23 mouse cellular contexts compared by ENCODE assay signal in genomic region chr3:121920769-121921168, GRCm38 (mm10). TPM values are rescaled to one million over a fixed set of nuclear protein-coding genes. Genes with fewer than 3 reads are reported as not detected.
DNase-seq lines count a peak whose midpoint lies in the region; ATAC-seq and TF ChIP-seq lines count a peak whose summit lies in the region.
"Had no signal": no experiment of that assay in that cellular context is flagged by ENCODE, and none has a peak within 500 bp of the region (broad histone marks: within the 10 kb centered on the region; RNA-seq: fewer than 3 reads in every experiment).

No protein-coding gene starts in this region.

- no peaks in the 10 kb centered on the region for H3K4me1 ChIP-seq in embryonic facial prominence, embryonic 14.5 days (ENCODE audit: control insufficient read depth, insufficient read depth, low read length)
- no peaks in the 10 kb centered on the region for H3K4me1 ChIP-seq in embryonic facial prominence, embryonic 10.5 days
- peaks cover 18% of the 10 kb centered on the region for H3K4me1 ChIP-seq in lung, embryonic 15.5 days
- H3K4me1 ChIP-seq in limb, embryonic 14.5 days (ENCODE audit: control insufficient read depth, insufficient read depth, low read length): no peaks in the 10 kb centered on the region
- H3K4me1 ChIP-seq: embryonic facial prominence, embryonic 12.5 days; hindbrain, embryonic 12.5 days; hindbrain, embryonic 15.5 days had no signal

- H3K9me3 ChIP-seq in embryonic facial prominence, embryonic 14.5 days (ENCODE audit: control insufficient read depth, low read length): no peaks in the 10 kb centered on the region
- no peaks in the 10 kb centered on the region for H3K9me3 ChIP-seq in embryonic facial prominence, embryonic 10.5 days
- H3K9me3 ChIP-seq in lung, embryonic 15.5 days: no peaks in the 10 kb centered on the region
- H3K9me3 ChIP-seq in limb, embryonic 14.5 days (ENCODE audit: control insufficient read depth, low read length): no peaks in the 10 kb centered on the region
- H3K9me3 ChIP-seq: embryonic facial prominence, embryonic 12.5 days; hindbrain, embryonic 12.5 days; hindbrain, embryonic 15.5 days had no signal

- WGBS in embryonic facial prominence, embryonic 14.5 days: 56% methylated on average over 3 of the region's 3 CpGs
- WGBS in embryonic facial prominence, embryonic 10.5 days: 85% methylated on average over 3 of the region's 3 CpGs
- WGBS in lung, embryonic 15.5 days: 47% methylated on average over 3 of the region's 3 CpGs
- 70% methylated on average over 3 of the region's 3 CpGs for WGBS in limb, embryonic 14.5 days

- no peaks in the 10 kb centered on the region for H3K27me3 ChIP-seq in embryonic facial prominence, embryonic 14.5 days (replicated peaks; ENCODE audit: control insufficient read depth, insufficient read depth, low read length)
- no peaks in the 10 kb centered on the region for H3K27me3 ChIP-seq in embryonic facial prominence, embryonic 10.5 days (replicated peaks; ENCODE audit: low read depth, poor library complexity, severe bottlenecking)
- no peaks in the 10 kb centered on the region for H3K27me3 ChIP-seq in lung, embryonic 15.5 days
- no peaks in the 10 kb centered on the region for H3K27me3 ChIP-seq in limb, embryonic 14.5 days (ENCODE audit: control insufficient read depth, insufficient read depth, low read length)
- H3K27me3 ChIP-seq: embryonic facial prominence, embryonic 12.5 days; hindbrain, embryonic 12.5 days; hindbrain, embryonic 15.5 days had no signal

- no peak overlapping the region for H3K4me2 ChIP-seq in embryonic facial prominence, embryonic 14.5 days (ENCODE audit: low read depth, low read length)
- no peak overlapping the region for H3K4me2 ChIP-seq in lung, embryonic 15.5 days
- H3K4me2 ChIP-seq in limb, embryonic 14.5 days (replicated peaks; ENCODE audit: low read depth, low read length, severe bottlenecking): no peak overlapping the region
- H3K4me2 ChIP-seq: embryonic facial prominence, embryonic 12.5 days; heart, embryonic 11.5 days; hindbrain, embryonic 12.5 days; hindbrain, embryonic 15.5 days had no signal

- no peak overlapping the region for H3K4me3 ChIP-seq in embryonic facial prominence, embryonic 14.5 days (ENCODE audit: low read depth, low read length)
- H3K4me3 ChIP-seq in embryonic facial prominence, embryonic 10.5 days: no peak overlapping the region
- no peak overlapping the region for H3K4me3 ChIP-seq in lung, embryonic 15.5 days
- H3K4me3 ChIP-seq in limb, embryonic 14.5 days (replicated peaks; ENCODE audit: low read length): no peak overlapping the region
- H3K4me3 ChIP-seq: embryonic facial prominence, embryonic 12.5 days; gastrocnemius, adult 2 months; hindbrain, embryonic 12.5 days; hindbrain, embryonic 15.5 days had no signal

- peak overlapping the region; percentile 39; the same call in 1 of the 2 replicates for H3K27ac ChIP-seq in embryonic facial prominence, embryonic 14.5 days (replicated peaks; ENCODE audit: low read depth, low read length)
- H3K27ac ChIP-seq in embryonic facial prominence, embryonic 10.5 days (replicated peaks): no peak overlapping the region
- H3K27ac ChIP-seq in lung, embryonic 15.5 days: peak overlapping the region; percentile 74
- no peak overlapping the region for H3K27ac ChIP-seq in limb, embryonic 14.5 days (replicated peaks; ENCODE audit: low read depth, low read length)
- H3K27ac ChIP-seq: embryonic facial prominence, embryonic 12.5 days; gastrocnemius, adult 2 months; hindbrain, embryonic 12.5 days; hindbrain, embryonic 15.5 days had no signal

- H3K36me3 ChIP-seq in embryonic facial prominence, embryonic 14.5 days (ENCODE audit: control insufficient read depth, insufficient read depth, low read length): no peaks in the 10 kb centered on the region
- no peaks in the 10 kb centered on the region for H3K36me3 ChIP-seq in embryonic facial prominence, embryonic 10.5 days (replicated peaks)
- H3K36me3 ChIP-seq in lung, embryonic 15.5 days: no peaks in the 10 kb centered on the region
- H3K36me3 ChIP-seq in limb, embryonic 14.5 days (ENCODE audit: control insufficient read depth, insufficient read depth, low read length): no peaks in the 10 kb centered on the region
- H3K36me3 ChIP-seq: embryonic facial prominence, embryonic 12.5 days; hindbrain, embryonic 12.5 days; hindbrain, embryonic 15.5 days had no signal

- no peak for TF ChIP-seq POLR2A in limb, embryonic 14.5 days (IDR thresholded peaks at IDR 0.05; ENCODE audit: borderline replicate concordance, extremely low read depth, insufficient read depth, insufficient read length)

- ATAC-seq in embryonic facial prominence, embryonic 14.5 days (ENCODE audit: low read depth): peak; percentile 80
- ATAC-seq in lung, embryonic 15.5 days (ENCODE audit: borderline replicate concordance, extremely low read depth, low FRiP score, low TSS enrichment): peak; percentile 74; the same call in 1 of the 2 replicates
- ATAC-seq in limb, embryonic 14.5 days (ENCODE audit: low FRiP score, low read depth): peak; percentile 55
- ATAC-seq: activated CD4-positive, CD25-positive, alpha-beta regulatory T cell, adult 4 months; forebrain, embryonic 14.5 days; forebrain, postnatal 0 days had no signal

- DNase-seq in embryonic facial prominence, embryonic 14.5 days (ENCODE audit: low spot score): peak; percentile 72
- no peak for DNase-seq in embryonic facial prominence, embryonic 10.5 days (ENCODE audit: low spot score)
- no peak for DNase-seq in lung, postnatal 25 days (ENCODE audit: low spot score)
- DNase-seq in NIH3T3 (ENCODE audit: low read depth): peak; percentile 56
- peak; percentile 30 for DNase-seq in limb, embryonic 14.5 days (ENCODE audit: low spot score)
- no peak for DNase-seq in T-cell, adult 2 months (ENCODE audit: low spot score)
- no peak for DNase-seq in adrenal gland, postnatal 4 days (ENCODE audit: low spot score in 2 of 2)
- DNase-seq: adrenal gland, adult 8-10 months; adrenal gland, postnatal 25 days; cerebellum, adult 18-20 months; cerebellum, adult 9-10 months; cerebellum, postnatal 14 days; forebrain, postnatal 0 days; gastrocnemius, adult 2 months; gastrocnemius, postnatal 14 days; heart, adult 11 months had no signal

- H3K9ac ChIP-seq in embryonic facial prominence, embryonic 14.5 days (ENCODE audit: low read depth, low read length): no peak overlapping the region
- H3K9ac ChIP-seq in lung, embryonic 15.5 days: no peak overlapping the region
- H3K9ac ChIP-seq in limb, embryonic 14.5 days (ENCODE audit: low read depth, low read length, severe bottlenecking): no peak overlapping the region
- H3K9ac ChIP-seq: embryonic facial prominence, embryonic 12.5 days; forebrain, postnatal 0 days; hindbrain, embryonic 12.5 days; hindbrain, embryonic 15.5 days had no signal

RNA-seq across cellular contexts. Expression of gene Arhgap29, which starts 31.6 kb away (rescaled TPM):
- polyA plus RNA-seq in embryonic facial prominence, embryonic 14.5 days (2014; fragmentation: Nextera tagmentation; extraction: Ambion mirVana): 75.2 and 82.0 TPM in 2 replicates
- 40.9 and 46.9 TPM in 2 replicates for polyA plus RNA-seq in embryonic facial prominence, embryonic 10.5 days (2016; fragmentation: Nextera tagmentation; extraction: Ambion mirVana)
- 55.9 and 59.5 TPM in 2 replicates for polyA plus RNA-seq in lung, embryonic 15.5 days (2015; fragmentation: Nextera tagmentation; extraction: Ambion mirVana)
- polyA plus RNA-seq in limb, embryonic 14.5 days (2012; rRNA removed): 42.0 and 47.4 TPM in 2 replicates
- 65.0 and 66.9 TPM in 2 replicates for polyA plus RNA-seq in limb, embryonic 14.5 days (2014; fragmentation: Nextera tagmentation; extraction: Ambion mirVana)
- 10 to 100 TPM; 82.8 to 88.0 TPM for total RNA-seq in adrenal gland, postnatal 4 days (2021)

Comparison
In these comparisons a context has a peak if more than half of its experiments do, and no peak if none do; other contexts are left out.
1. DNase-seq: peak in embryonic facial prominence, embryonic 14.5 days (single experiment), NIH3T3 (single experiment) and limb, embryonic 14.5 days (single experiment); none in embryonic facial prominence, embryonic 10.5 days (single experiment), lung, postnatal 25 days (single experiment), T-cell, adult 2 months (single experiment) and adrenal gland, postnatal 4 days (0 of 2).
2. H3K27ac ChIP-seq: peak in embryonic facial prominence, embryonic 14.5 days (single experiment) and lung, embryonic 15.5 days (single experiment); none in embryonic facial prominence, embryonic 10.5 days (single experiment) and limb, embryonic 14.5 days (single experiment).
3. Peak in every context shown above with its lines, with median percentiles within 50 percentile points of each other: ATAC-seq.